Mouse (Mus musculus) brain, embryonic 18.5 days (tissue): ENCODE data around the gene Nlgn2.

Experiments
- DNase-seq: peaks from one replicate; pipeline ENCODE4 v3.0.0-alpha.2; 2012; ENCODE audit warnings: low read depth, low spot score

Gene Nlgn2

GRCm38 (mm10) chr11:69837604-69837951 lies at the start of gene Nlgn2:
Nlgn2 (minus strand) TSS chr11:69837784.
- DNase-seq, result no peak

DNA sequence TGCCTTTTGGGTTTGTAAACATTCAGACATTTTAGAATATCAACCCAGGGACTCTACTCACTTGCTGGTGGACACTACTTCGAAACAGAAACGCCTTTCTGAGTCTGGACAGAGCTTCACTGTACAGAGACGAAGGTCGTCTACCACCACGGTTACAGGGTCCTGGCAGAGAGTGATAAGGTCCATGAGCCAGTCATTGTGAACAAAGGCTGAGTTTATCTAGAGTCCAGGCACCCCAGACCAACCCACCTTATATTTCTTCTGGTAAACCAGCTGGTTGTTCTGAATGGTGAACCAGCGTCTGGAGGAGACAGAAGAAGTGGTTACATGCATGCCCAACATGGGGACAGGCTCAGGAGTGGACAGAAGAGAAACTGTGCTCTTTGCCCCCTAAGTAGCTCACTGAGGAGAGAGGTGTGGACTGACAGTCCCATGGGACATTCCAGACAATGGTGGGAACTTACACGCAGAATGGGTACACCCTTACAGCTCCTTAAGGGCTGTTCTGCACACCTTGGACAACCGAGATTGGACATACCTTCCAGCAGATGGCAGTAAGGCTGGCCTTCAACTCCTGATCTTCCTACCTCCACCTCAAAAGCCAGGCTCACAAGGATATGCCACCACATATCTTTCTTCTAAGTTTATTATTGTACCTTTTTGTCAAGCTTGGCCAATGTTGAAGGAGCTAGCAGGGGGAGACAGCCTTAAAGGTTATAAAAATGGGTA lies 49.5 kb upstream of the Nlgn2 start:
- no peak for DNase-seq

GRCm38 (mm10) chr11:69884663-69885062 lies 47.1 kb upstream of the Nlgn2 start:
- DNase-seq, result no peak

DNA sequence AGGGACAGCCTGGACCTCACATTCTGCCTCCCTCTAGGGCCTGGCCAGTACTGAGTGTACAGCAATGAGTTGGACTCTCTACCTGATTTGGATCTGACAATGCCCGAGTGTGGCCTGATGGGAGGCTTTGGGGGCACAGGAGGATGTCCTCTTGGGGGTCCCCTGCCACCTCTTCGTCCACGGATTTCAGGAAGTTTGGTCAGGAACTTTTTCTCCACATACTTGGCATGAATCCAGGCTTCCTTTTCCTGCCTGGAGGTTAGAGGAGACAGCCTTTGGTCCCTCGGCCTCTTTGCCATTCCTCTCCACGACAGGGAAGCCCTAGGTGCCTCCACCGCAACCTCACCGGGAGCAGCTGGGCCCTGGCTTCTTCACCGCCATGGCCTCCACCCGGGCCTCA lies 46.7 kb upstream of the Nlgn2 start:
- no peak for DNase-seq

GRCm38 (mm10) chr11:69883527-69884151 lies 46.1 kb upstream of the Nlgn2 start:
- no peak for DNase-seq

DNA sequence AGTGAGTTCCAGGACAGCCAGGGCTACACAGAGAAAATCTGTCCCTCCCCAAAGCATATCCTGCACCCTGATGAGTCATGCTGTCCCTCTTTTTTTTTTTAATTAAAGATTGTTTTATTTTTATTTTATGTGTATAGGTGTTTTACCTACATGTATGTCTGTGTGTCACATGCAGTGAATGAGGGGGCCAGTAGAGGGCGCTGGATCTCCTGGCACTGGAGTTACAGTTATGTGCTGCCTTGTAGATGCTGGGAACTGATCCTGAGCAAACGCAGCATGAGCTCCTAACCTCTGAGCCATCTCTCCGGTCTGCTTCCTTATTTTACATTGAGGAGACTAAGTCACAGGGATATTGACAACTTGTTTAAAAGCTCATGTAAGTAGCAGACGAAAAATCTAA lies 45.5 kb upstream of the Nlgn2 start:
- no peak for DNase-seq

DNA sequence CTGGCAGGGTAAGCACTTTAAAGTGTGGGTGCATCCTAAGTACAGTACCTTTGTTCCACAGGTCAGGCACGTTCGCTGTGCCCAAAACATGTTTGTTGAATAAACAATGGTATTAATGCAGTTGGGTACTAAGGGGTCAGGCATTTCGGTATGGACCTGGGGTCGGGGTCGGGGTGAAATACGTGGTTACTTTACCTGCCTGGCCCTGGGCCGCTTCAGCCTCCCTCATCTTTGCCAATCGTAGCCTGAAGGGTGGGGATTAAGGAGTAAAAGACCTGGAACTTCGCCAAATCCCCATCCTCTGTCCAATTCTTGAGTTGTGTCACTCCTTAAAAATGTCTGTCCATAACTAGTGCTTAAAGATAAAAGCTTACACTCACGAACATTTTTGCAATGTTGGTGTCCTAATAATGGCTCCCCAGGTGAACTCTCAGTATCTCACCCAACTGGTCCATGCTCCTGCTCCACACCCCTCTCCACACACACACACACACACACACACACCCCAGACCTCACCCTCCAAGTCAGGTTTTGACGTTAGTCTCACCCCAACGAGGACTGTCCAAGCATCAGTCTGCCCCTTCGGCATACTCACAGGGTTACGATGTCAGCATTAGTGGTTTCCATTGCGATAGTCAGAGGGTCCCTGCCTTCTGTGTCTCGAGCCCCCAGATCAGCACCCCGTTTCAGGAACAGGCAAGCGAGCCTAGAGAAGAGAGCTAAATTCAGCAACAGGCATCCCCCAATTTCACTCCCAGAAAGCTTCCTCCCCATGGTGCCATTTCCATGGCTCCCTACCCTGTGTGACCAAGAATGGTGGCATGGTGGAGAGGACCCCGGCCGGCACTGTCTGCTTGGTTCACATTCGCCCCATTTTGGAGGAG lies 44.4 kb upstream of the Nlgn2 start:
- no peak for DNase-seq

DNA sequence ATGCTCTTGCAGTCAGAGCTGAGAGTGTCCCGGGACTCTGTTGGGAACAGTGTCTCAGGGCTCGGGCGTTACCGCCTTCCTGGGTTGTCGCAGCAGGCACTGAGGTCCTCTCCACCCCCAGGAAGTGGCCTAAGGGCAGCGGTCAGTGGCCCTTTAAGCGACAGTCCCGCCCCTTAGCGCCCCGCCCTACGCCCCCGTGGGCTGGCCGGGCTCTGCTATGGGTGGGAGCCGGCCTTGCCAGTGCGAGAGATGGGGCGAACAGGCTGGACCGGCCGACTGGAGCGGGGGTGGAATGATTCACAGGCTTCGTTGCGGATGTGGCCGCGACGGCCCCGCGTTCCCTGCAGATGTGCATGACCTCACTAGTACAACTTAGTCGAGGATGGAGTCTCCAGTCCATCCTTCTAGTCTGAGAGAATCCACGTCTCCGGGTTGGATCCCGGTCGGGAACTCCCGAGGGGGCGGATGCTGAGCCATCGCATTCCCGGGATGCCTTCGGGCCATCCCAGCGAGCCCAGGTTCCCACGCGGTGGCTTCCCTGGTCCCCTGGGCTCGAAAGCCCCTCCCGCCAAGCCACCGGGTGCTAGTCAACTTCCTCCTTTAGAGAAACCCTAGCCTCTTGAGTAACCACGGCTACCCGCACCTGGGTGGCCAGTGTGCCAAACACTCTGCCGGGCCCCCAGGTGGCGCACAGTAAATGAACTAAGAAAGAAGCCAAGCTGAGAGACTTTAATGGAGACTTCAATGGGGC lies 43.4 kb upstream of the Nlgn2 start, which contains the start of gene Kctd11:
TSS of gene Kctd11 (minus strand) at position 554 of the 751 bp plus-strand sequence.
- DNase-seq, result no peak

- no peak for DNase-seq
Measured at GRCm38 (mm10) chr11:69880506-69880852, 42.9 kb upstream of the Nlgn2 start.

DNA sequence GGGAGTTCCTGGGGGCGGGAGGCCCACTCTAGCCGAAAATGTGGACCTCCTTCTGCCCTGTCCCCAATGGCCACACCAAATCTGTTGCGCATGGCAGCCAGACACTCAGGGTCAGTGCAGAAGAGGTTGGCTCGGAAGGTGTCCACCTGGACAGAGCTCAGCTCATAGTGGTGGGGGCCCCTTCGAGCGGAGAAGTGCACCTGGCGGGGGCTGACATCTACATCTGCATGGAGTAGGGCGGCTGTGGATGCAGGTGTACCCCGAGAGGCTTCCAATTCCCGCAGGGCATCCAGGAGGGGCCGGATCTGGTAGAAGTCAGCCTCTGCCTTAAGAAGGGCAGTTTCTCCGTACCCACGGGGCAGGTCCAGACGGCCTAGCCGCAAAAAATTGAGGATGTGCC lies 42.1 kb upstream of the Nlgn2 start:
- DNase-seq, result no peak

GRCm38 (mm10) chr11:69878952-69879351 lies 41.4 kb upstream of the Nlgn2 start:
- DNase-seq, result no peak

GRCm38 (mm10) chr11:69878399-69878798 lies 40.8 kb upstream of the Nlgn2 start:
- no peak for DNase-seq

GRCm38 (mm10) chr11:69877878-69878277 lies 40.3 kb upstream of the Nlgn2 start, which contains the start of gene Tmem95:
Tmem95 (minus strand) TSS chr11:69878018.
- DNase-seq, result no peak

GRCm38 (mm10) chr11:69876867-69877266 lies 39.3 kb upstream of the Nlgn2 start:
- no peak for DNase-seq

GRCm38 (mm10) chr11:69876186-69876585 lies 38.6 kb upstream of the Nlgn2 start:
- DNase-seq, result no peak

- no peak for DNase-seq
Measured at GRCm38 (mm10) chr11:69872451-69872850, 34.9 kb upstream of the Nlgn2 start.

- DNase-seq, result no peak
Measured at GRCm38 (mm10) chr11:69871822-69872221, 34.2 kb upstream of the Nlgn2 start.

DNA sequence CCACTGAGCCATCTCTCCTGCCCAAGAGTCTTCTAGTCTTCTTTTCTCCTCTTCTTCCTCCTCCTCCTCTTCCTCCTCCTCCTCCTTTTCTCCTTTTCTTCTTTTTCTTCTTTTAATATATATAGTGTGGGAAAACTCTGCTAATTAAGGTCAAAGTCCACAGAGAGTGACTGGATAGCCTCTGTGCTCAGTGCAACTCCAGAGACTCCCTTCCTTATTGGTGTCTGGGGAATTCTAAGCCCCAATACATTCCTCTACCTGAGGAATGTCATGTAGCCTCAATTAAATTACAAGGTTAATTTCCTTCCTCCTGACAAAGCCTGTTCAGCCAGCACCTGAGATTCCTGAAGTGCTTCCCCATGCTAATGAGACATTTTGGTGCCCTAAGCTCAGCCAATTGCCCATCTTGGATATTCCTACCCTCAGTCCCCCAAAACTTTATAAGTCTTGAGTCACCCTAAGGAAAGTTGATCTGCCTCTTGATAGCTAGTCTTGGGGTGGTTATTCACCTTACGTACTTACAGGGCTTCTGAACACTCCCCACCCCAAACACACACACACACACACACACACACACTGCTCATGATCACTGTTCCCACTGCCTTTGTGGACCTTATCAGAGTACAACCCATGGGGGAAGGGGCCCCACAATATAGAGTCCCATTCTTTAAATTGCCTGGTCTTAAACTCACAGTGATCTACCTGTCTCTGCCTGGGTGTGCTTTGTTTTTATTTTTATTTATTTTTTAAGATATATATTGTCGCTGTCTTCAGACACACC lies 32.9 kb upstream of the Nlgn2 start:
- DNase-seq, result no peak

- DNase-seq, result no peak
Measured at GRCm38 (mm10) chr11:69867335-69867734, 29.8 kb upstream of the Nlgn2 start.

DNA sequence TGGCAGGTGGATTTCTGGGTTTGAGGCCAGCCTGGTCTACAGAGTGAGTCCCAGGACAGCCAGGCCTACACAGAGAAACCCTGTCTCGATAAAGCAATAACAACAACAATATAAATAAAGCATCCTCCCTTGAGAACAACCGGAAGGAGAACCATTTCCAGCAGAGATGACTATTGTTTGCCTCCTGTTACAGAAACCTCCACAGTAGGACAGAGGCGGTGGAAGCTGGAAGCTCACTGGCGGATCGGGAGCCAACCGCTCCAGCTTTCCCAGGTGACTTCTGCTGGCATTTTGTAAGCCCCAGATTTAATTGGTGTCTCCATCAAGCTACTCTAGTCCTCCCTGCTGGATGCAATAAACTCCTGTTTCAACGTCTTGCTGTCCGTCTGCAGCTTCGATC lies 28.0 kb upstream of the Nlgn2 start:
- no peak for DNase-seq
